Mouse (Mus musculus): Measurements from ENCODE around the gene Kcnk5. TPM values are rescaled to one million over a fixed set of nuclear protein-coding genes. Genes with fewer than 3 reads are reported as not detected.

Gene Kcnk5
- polyA plus RNA-seq (2015; fragmentation: Nextera tagmentation; extraction: Ambion mirVana): 2.5 TPM in 2 replicates

- Histone ChIP-seq H3K4me3 (replicated peaks; ENCODE audit: low read length) (peak within 1 kb of the TSS; percentile 51), H3K4me2 (ENCODE audit: low read length) (peak within 1 kb of the TSS; percentile 80), H3K27me3 (replicated peaks; ENCODE audit: control insufficient read depth, insufficient read depth, low read length) (no peaks in the 10 kb centered on the region), H3K36me3 (ENCODE audit: control insufficient read depth, insufficient read depth) (no peaks in the 10 kb centered on the region), H3K4me1 (replicated peaks; ENCODE audit: control insufficient read depth, insufficient read depth, low read length) (peaks cover 21% of the 10 kb centered on the region), H3K9me3 (ENCODE audit: control insufficient read depth, low read length) (no peaks in the 10 kb centered on the region), H3K9ac (replicated peaks; ENCODE audit: low read depth, low read length) (peak within 1 kb of the TSS; percentile 38), H3K27ac (ENCODE audit: low read length) (no peak within 1 kb of the TSS)
- peak; percentile 97 for ATAC-seq
- WGBS: under 1% methylated on average over 36 of the region's 36 CpGs
Measured at GRCm38 (mm10) chr14:20181466-20181921, at the start of gene Kcnk5. TSS of gene Kcnk5 (minus strand) at chr14:20181809.

DNA sequence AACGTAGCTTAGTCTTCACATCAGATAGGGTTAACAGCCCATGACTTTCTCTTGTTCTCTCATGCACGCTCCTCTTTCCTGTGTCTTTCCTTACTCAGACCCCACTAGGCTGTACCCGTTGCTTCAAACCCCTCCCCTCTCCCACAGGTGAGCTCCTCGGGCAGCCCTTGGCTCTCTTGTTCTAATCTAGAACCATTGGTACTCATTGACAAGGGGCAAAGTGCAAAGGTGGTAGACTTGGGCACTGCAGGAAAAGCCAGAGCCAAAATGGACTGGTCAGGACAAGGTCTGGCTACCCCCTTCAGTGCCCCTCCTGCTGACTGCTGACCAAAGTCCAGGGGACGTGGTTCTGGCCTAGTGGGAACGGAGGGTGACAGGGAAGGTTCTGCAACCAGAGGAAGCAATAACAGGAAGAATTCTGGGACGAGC, 48.5 kb upstream of the Kcnk5 start:
- Histone ChIP-seq H3K9me3 (ENCODE audit: control insufficient read depth, low read length) (no peaks in the 10 kb centered on the region), H3K27me3 (replicated peaks; ENCODE audit: control insufficient read depth, insufficient read depth, low read length) (no peaks in the 10 kb centered on the region), H3K4me2 (ENCODE audit: low read length) (no peak overlapping the region), H3K36me3 (ENCODE audit: control insufficient read depth, insufficient read depth) (no peaks in the 10 kb centered on the region), H3K9ac (replicated peaks; ENCODE audit: low read depth, low read length) (no peak overlapping the region), H3K27ac (ENCODE audit: low read length) (no peak overlapping the region), H3K4me3 (replicated peaks; ENCODE audit: low read length) (no peak overlapping the region), H3K4me1 (replicated peaks; ENCODE audit: control insufficient read depth, insufficient read depth, low read length) (peaks cover 7% of the 10 kb centered on the region)
- WGBS: 86% methylated on average over 7 of the region's 7 CpGs
- ATAC-seq: no peak

GRCm38 (mm10) chr14:20229437-20229836, 47.8 kb upstream of the Kcnk5 start:
- Histone ChIP-seq H3K4me2 (ENCODE audit: low read length) (no peak overlapping the region), H3K27ac (ENCODE audit: low read length) (no peak overlapping the region), H3K4me3 (replicated peaks; ENCODE audit: low read length) (no peak overlapping the region), H3K4me1 (replicated peaks; ENCODE audit: control insufficient read depth, insufficient read depth, low read length) (peaks cover 14% of the 10 kb centered on the region), H3K27me3 (replicated peaks; ENCODE audit: control insufficient read depth, insufficient read depth, low read length) (no peaks in the 10 kb centered on the region), H3K36me3 (ENCODE audit: control insufficient read depth, insufficient read depth) (no peaks in the 10 kb centered on the region), H3K9ac (replicated peaks; ENCODE audit: low read depth, low read length) (no peak overlapping the region), H3K9me3 (ENCODE audit: control insufficient read depth, low read length) (no peaks in the 10 kb centered on the region)
- WGBS: 79% methylated on average over 6 of the region's 6 CpGs
- no peak for ATAC-seq

DNA sequence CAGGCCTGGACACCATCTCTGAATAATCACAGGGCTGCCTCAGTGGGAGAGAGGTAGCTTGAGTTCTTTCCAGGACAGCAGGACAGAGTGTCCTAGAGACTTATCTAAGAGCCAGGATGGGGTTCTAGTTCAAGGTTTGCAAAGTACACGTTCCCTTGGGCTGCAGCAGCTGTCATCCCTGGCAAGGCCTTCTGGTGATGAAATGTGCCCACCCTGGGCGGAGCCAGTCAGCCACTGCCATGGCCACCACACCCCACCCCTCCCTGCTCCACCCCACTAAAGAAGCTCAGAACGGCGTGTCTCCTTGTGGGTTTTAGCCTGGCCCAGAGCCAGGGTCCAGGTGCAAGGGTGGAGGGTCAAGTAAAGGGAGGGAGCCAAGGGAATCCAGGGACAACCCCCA, 46.7 kb upstream of the Kcnk5 start:
- Histone ChIP-seq H3K27ac (ENCODE audit: low read length) (no peak overlapping the region), H3K4me1 (replicated peaks; ENCODE audit: control insufficient read depth, insufficient read depth, low read length) (peaks cover 16% of the 10 kb centered on the region), H3K36me3 (ENCODE audit: control insufficient read depth, insufficient read depth) (no peaks in the 10 kb centered on the region), H3K4me2 (ENCODE audit: low read length) (no peak overlapping the region), H3K4me3 (replicated peaks; ENCODE audit: low read length) (no peak overlapping the region), H3K9me3 (ENCODE audit: control insufficient read depth, low read length) (no peaks in the 10 kb centered on the region), H3K9ac (replicated peaks; ENCODE audit: low read depth, low read length) (no peak overlapping the region), H3K27me3 (replicated peaks; ENCODE audit: control insufficient read depth, insufficient read depth, low read length) (no peaks in the 10 kb centered on the region)
- 69% methylated on average over 4 of the region's 4 CpGs for WGBS
- no peak for ATAC-seq

DNA sequence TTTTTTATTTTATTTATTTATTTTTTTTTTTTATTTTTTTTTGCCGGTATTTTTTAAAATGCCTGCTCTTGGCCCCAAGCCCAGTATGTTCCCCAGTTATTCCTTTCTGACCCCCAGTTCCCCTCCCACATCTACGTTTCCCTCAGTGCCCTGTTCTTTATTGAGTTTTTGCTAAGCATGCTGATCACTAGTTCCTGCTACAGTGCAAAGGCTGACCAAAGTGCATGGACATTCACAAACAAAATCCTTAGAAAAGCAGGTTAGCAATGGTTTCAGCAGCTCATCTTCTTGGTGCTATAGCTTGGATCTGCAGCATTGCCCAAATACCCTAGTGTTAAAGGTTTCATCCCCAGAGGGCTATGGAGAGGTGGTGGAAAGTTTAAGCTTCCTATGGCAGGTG, 45.4 kb upstream of the Kcnk5 start:
- H3K4me2 ChIP-seq (ENCODE audit: low read length): no peak overlapping the region
- ATAC-seq: no peak
- H3K4me1 ChIP-seq (replicated peaks; ENCODE audit: control insufficient read depth, insufficient read depth, low read length): peaks cover 16% of the 10 kb centered on the region
- H3K9me3 ChIP-seq (ENCODE audit: control insufficient read depth, low read length): no peaks in the 10 kb centered on the region
- H3K4me3 ChIP-seq (replicated peaks; ENCODE audit: low read length): no peak overlapping the region
- no peaks in the 10 kb centered on the region for H3K36me3 ChIP-seq (ENCODE audit: control insufficient read depth, insufficient read depth)
- WGBS: 25% methylated on average over 2 of the region's 2 CpGs
- H3K27me3 ChIP-seq (replicated peaks; ENCODE audit: control insufficient read depth, insufficient read depth, low read length): no peaks in the 10 kb centered on the region
- no peak overlapping the region for H3K9ac ChIP-seq (replicated peaks; ENCODE audit: low read depth, low read length)
- no peak overlapping the region for H3K27ac ChIP-seq (ENCODE audit: low read length)

- Histone ChIP-seq H3K36me3 (ENCODE audit: control insufficient read depth, insufficient read depth) (no peaks in the 10 kb centered on the region), H3K27me3 (replicated peaks; ENCODE audit: control insufficient read depth, insufficient read depth, low read length) (no peaks in the 10 kb centered on the region), H3K9ac (replicated peaks; ENCODE audit: low read depth, low read length) (no peak overlapping the region), H3K9me3 (ENCODE audit: control insufficient read depth, low read length) (no peaks in the 10 kb centered on the region), H3K27ac (ENCODE audit: low read length) (no peak overlapping the region), H3K4me1 (replicated peaks; ENCODE audit: control insufficient read depth, insufficient read depth, low read length) (peaks cover 16% of the 10 kb centered on the region), H3K4me2 (ENCODE audit: low read length) (no peak overlapping the region), H3K4me3 (replicated peaks; ENCODE audit: low read length) (no peak overlapping the region)
- 38% methylated on average over 7 of the region's 7 CpGs for WGBS
- ATAC-seq: no peak
Measured at GRCm38 (mm10) chr14:20226488-20226887, 44.9 kb upstream of the Kcnk5 start.

GRCm38 (mm10) chr14:20225525-20225924, 43.9 kb upstream of the Kcnk5 start:
- H3K36me3 ChIP-seq (ENCODE audit: control insufficient read depth, insufficient read depth): no peaks in the 10 kb centered on the region
- ATAC-seq: peak; percentile 67
- H3K27me3 ChIP-seq (replicated peaks; ENCODE audit: control insufficient read depth, insufficient read depth, low read length): no peaks in the 10 kb centered on the region
- no peaks in the 10 kb centered on the region for H3K9me3 ChIP-seq (ENCODE audit: control insufficient read depth, low read length)
- 8% methylated on average over 4 of the region's 4 CpGs for WGBS
- H3K27ac ChIP-seq (ENCODE audit: low read length): no peak overlapping the region
- peaks cover 16% of the 10 kb centered on the region for H3K4me1 ChIP-seq (replicated peaks; ENCODE audit: control insufficient read depth, insufficient read depth, low read length)
- H3K4me2 ChIP-seq (ENCODE audit: low read length): no peak overlapping the region
- no peak overlapping the region for H3K9ac ChIP-seq (replicated peaks; ENCODE audit: low read depth, low read length)
- no peak overlapping the region for H3K4me3 ChIP-seq (replicated peaks; ENCODE audit: low read length)

GRCm38 (mm10) chr14:20224576-20225218, 43.1 kb upstream of the Kcnk5 start:
- peaks cover 16% of the 10 kb centered on the region for H3K4me1 ChIP-seq (replicated peaks; ENCODE audit: control insufficient read depth, insufficient read depth, low read length)
- no peaks in the 10 kb centered on the region for H3K9me3 ChIP-seq (ENCODE audit: control insufficient read depth, low read length)
- H3K4me2 ChIP-seq (ENCODE audit: low read length): no peak overlapping the region
- no peak overlapping the region for H3K4me3 ChIP-seq (replicated peaks; ENCODE audit: low read length)
- H3K27ac ChIP-seq (ENCODE audit: low read length): no peak overlapping the region
- no peaks in the 10 kb centered on the region for H3K36me3 ChIP-seq (ENCODE audit: control insufficient read depth, insufficient read depth)
- 30% methylated on average over 10 of the region's 10 CpGs for WGBS
- ATAC-seq: peak; percentile 31; the same call in 1 of the 2 replicates
- H3K9ac ChIP-seq (replicated peaks; ENCODE audit: low read depth, low read length): no peak overlapping the region
- no peaks in the 10 kb centered on the region for H3K27me3 ChIP-seq (replicated peaks; ENCODE audit: control insufficient read depth, insufficient read depth, low read length)

DNA sequence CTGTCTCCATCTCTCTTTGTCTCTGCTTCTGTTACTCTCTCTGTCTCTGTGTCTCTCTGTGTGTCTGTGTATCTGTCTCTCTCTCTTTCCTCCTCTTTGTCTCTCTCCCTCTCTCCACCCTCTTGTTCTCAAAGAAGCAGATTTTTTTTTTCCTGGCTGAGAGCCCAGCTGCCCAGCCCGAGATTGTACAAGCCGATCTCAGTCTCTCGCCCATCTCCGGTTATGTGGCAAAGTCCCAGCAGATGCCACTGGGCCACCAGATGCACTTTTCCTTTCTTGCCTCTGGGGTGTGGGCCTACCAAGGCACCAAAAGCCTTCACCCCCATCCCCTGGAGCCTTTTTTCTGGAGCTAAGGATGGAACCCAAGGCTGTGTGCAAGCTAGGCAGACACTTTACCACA, 42.6 kb upstream of the Kcnk5 start:
- no peak overlapping the region for H3K27ac ChIP-seq (ENCODE audit: low read length)
- H3K9me3 ChIP-seq (ENCODE audit: control insufficient read depth, low read length): no peaks in the 10 kb centered on the region
- H3K4me2 ChIP-seq (ENCODE audit: low read length): no peak overlapping the region
- ATAC-seq: 0 out of 2 replicates have a peak, but pooled peaks have one; percentile 24
- under 1% methylated on average over 4 of the region's 4 CpGs for WGBS
- peaks cover 16% of the 10 kb centered on the region for H3K4me1 ChIP-seq (replicated peaks; ENCODE audit: control insufficient read depth, insufficient read depth, low read length)
- no peaks in the 10 kb centered on the region for H3K27me3 ChIP-seq (replicated peaks; ENCODE audit: control insufficient read depth, insufficient read depth, low read length)
- no peak overlapping the region for H3K4me3 ChIP-seq (replicated peaks; ENCODE audit: low read length)
- no peak overlapping the region for H3K9ac ChIP-seq (replicated peaks; ENCODE audit: low read depth, low read length)
- H3K36me3 ChIP-seq (ENCODE audit: control insufficient read depth, insufficient read depth): no peaks in the 10 kb centered on the region

Data from forebrain, embryonic 16.5 days (tissue).